Mouse (Mus musculus) limb, embryonic 14.5 days (tissue): ENCODE measurements around the gene Lamp1. TPM values are rescaled to one million over a fixed set of nuclear protein-coding genes. Genes with fewer than 3 reads are reported as not detected.
A peak's percentile ranks its signal among the peaks of the same experiment; 100 is the strongest.

Experiments used
- ATAC-seq: fragments of 200-750 bp; cut with Nextera tagmentation; 2 replicates; pipeline ENCODE4 v1.8.0; 2017; ENCODE audit warnings: low read depth, moderate number of reproducible peaks, moderate TSS enrichment; ENCODE audit not compliant: low FRiP score
- DNase-seq: peaks from one replicate; pipeline ENCODE4 v3.0.0-alpha.2; 2015; ENCODE audit warnings: low spot score
- H3K27ac ChIP-seq: fragments of 300-500 bp; sonication (generic); replicated peaks from 2 replicates; pipeline ENCODE4 v1.5.1; 2014; ENCODE audit warnings: low read depth, mild to moderate bottlenecking, low read length, moderate library complexity, mixed read lengths
- H3K27me3 ChIP-seq: fragments of 300-500 bp; sonication (generic); 2 replicates; pipeline ENCODE4 v1.6.1; 2014; ENCODE audit warnings: low read length, mixed read lengths; ENCODE audit not compliant: control insufficient read depth, insufficient read depth
- H3K36me3 ChIP-seq: fragments of 300-500 bp; sonication (generic); 2 replicates; pipeline ENCODE4 v1.6.1; 2014; ENCODE audit warnings: mild to moderate bottlenecking, low read length, moderate library complexity, mixed read lengths; ENCODE audit not compliant: control insufficient read depth, insufficient read depth
- H3K4me1 ChIP-seq: fragments of 300-500 bp; sonication (generic); 2 replicates; pipeline ENCODE4 v1.6.1; 2014; ENCODE audit warnings: antibody characterized with exemption, low read length, mixed read lengths; ENCODE audit not compliant: control insufficient read depth, insufficient read depth
- H3K4me2 ChIP-seq: fragments of 300-500 bp; sonication (generic); replicated peaks from 2 replicates; pipeline ENCODE4 v1.6.1; 2014; ENCODE audit warnings: low read depth, mild to moderate bottlenecking, low read length, moderate library complexity; ENCODE audit not compliant: severe bottlenecking
- H3K4me3 ChIP-seq: fragments of 300-500 bp; sonication (generic); replicated peaks from 2 replicates; pipeline ENCODE4 v1.5.1; 2014; ENCODE audit warnings: low read length
- H3K9ac ChIP-seq: fragments of 300-500 bp; sonication (generic); 2 replicates; pipeline ENCODE4 v1.6.1; 2014; ENCODE audit warnings: mild to moderate bottlenecking, low read depth, low read length, moderate library complexity; ENCODE audit not compliant: severe bottlenecking
- H3K9me3 ChIP-seq: fragments of 300-500 bp; sonication (generic); 2 replicates; pipeline ENCODE4 v1.6.1; 2016; ENCODE audit warnings: low read length; ENCODE audit not compliant: control insufficient read depth
- POLR2A ChIP-seq: fragments of 200-500 bp; IDR thresholded peaks from 2 replicates; pipeline ENCODE4 v1.8.0; 2012; ENCODE audit warnings: inconsistent platforms, mild to moderate bottlenecking, moderate library complexity, borderline replicate concordance; ENCODE audit not compliant: insufficient read depth, insufficient read length; ENCODE audit errors: extremely low read depth
- WGBS: fragments of 180-500 bp; shearing (Covaris S2); extraction: QIAGEN DNeasy Blood & Tissue Kit; methylation state at CpG from one replicate; pipeline ENCODE4 v1.1.7; 2014; 5-methylcytosine and 5-hydroxymethylcytosine counted together
- microRNA counts: library from miRNA; unstranded; fragments of <30 nt; microRNA quantifications from one replicate; lab custom pipeline; 2016
- microRNA-seq: library from miRNA; unstranded; fragments of <30 nt; microRNA quantifications from one replicate; pipeline ENCODE4, GENCODE M21; 2016
- polyA plus RNA-seq, 2 experiments: library from polyadenylated mRNA; depleted of rRNA in 1 of 2; stranded (reverse) in 1 of 2; unstranded in 1 of 2; fragments of >200 nt; fragmentation: Nextera tagmentation in 1 of 2; extraction: Ambion mirVana in 1 of 2; gene quantifications; 2 replicates each; pipeline versions ENCODE4 v1.2.1 to v1.2.3; 2012 to 2014

The Lamp1 gene
- polyA plus RNA-seq, 2 experiments = 300 to 335 TPM

DNA sequence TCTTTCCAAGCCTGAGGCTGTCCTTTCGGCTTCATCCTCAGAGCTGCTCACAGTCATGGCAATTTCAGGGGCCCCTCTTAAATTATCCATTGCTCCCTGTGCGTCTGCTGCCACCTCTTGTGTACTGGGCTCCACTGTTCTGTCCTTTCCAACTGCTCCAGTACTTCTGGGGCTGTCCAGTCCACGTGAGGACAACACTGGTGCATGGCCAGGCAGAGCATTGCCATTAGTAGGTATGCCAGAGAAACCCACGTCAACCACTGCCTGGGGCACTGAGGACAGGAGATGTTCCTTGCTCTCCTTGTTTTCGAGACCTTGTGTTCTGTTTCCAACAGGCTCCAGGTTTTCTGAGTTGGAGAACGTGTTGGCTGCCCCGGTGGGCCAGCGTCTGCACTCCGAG, 65.5 kb downstream of the Lamp1 start:
- DNase-seq (no peak), ATAC-seq (no peak)
- Histone ChIP-seq H3K27me3 (no peaks in the 10 kb centered on the region), H3K36me3 (no peaks in the 10 kb centered on the region), H3K4me2 (no peak overlapping the region), H3K4me1 (peaks cover 8% of the 10 kb centered on the region), H3K27ac (no peak overlapping the region), H3K9me3 (no peaks in the 10 kb centered on the region), H3K4me3 (no peak overlapping the region), H3K9ac (no peak overlapping the region)
- no peak for TF ChIP-seq POLR2A
- 77% methylated on average over 9 of the region's 9 CpGs for WGBS

MicroRNAs encoded within 50 kb of the gene (microRNA counts, 519-probe panel; counts per million panel counts)
- 2,217 counts per million, percentile 36 among the panel's probes with 10 or more counts for microRNA mmu-miR-1968 (lab: Ali Mortazavi, UCI)

Small RNA genes within 50 kb of the gene (microRNA-seq; reads per million reads assigned to microRNA genes)
- gene Mir1968 (3.9 reads per million, percentile 10 among the genes with 10 or more reads in this experiment), gene Mir7065 (not detected)

Other genes with a start within 250 kb of the Lamp1 start
- 0.08 and 0.10 TPM in 2 replicates for gene F7, start 133.1 kb upstream of the Lamp1 start, polyA plus RNA-seq (2012; rRNA removed)
- gene F7, start 133.1 kb upstream of the Lamp1 start, polyA plus RNA-seq (2014; fragmentation: Nextera tagmentation; extraction: Ambion mirVana) = not detected in 2 replicates
- 0.19 and 0.28 TPM in 2 replicates for gene F10, start 121.9 kb upstream of the Lamp1 start, polyA plus RNA-seq (2012; rRNA removed)
- gene F10, start 121.9 kb upstream of the Lamp1 start, polyA plus RNA-seq (2014; fragmentation: Nextera tagmentation; extraction: Ambion mirVana) = 0.22 and 0.26 TPM in 2 replicates
- gene Proz, start 98.2 kb upstream of the Lamp1 start, polyA plus RNA-seq (2012; rRNA removed) = 0.04 and 0.06 TPM in 2 replicates
- gene Proz, start 98.2 kb upstream of the Lamp1 start, polyA plus RNA-seq (2014; fragmentation: Nextera tagmentation; extraction: Ambion mirVana) = 0.18 and 0.39 TPM in 2 replicates
- gene Pcid2, start 53.7 kb upstream of the Lamp1 start, polyA plus RNA-seq (2012; rRNA removed) = 35.9 and 40.7 TPM in 2 replicates
- gene Pcid2, start 53.7 kb upstream of the Lamp1 start, polyA plus RNA-seq (2014; fragmentation: Nextera tagmentation; extraction: Ambion mirVana) = 34.8 and 39.2 TPM in 2 replicates
- gene Cul4a, start 53.5 kb upstream of the Lamp1 start, polyA plus RNA-seq (2012; rRNA removed) = 81.6 and 83.7 TPM in 2 replicates
- gene Cul4a, start 53.5 kb upstream of the Lamp1 start, polyA plus RNA-seq (2014; fragmentation: Nextera tagmentation; extraction: Ambion mirVana) = 110 and 115 TPM in 2 replicates
- gene Grtp1, start 41.5 kb downstream of the Lamp1 start, polyA plus RNA-seq (2012; rRNA removed) = 9.5 and 11.3 TPM in 2 replicates
- 15.7 and 16.0 TPM in 2 replicates for gene Grtp1, start 41.5 kb downstream of the Lamp1 start, polyA plus RNA-seq (2014; fragmentation: Nextera tagmentation; extraction: Ambion mirVana)
- 3.2 and 4.1 TPM in 2 replicates for gene Adprhl1, start 95.0 kb downstream of the Lamp1 start, polyA plus RNA-seq (2012; rRNA removed)
- gene Adprhl1, start 95.0 kb downstream of the Lamp1 start, polyA plus RNA-seq (2014; fragmentation: Nextera tagmentation; extraction: Ambion mirVana) = 4.3 and 5.0 TPM in 2 replicates
- gene Dcun1d2, start 129.0 kb downstream of the Lamp1 start, polyA plus RNA-seq (2012; rRNA removed) = 32.5 and 35.6 TPM in 2 replicates
- 30.5 and 32.6 TPM in 2 replicates for gene Dcun1d2, start 129.0 kb downstream of the Lamp1 start, polyA plus RNA-seq (2014; fragmentation: Nextera tagmentation; extraction: Ambion mirVana)
- gene Tmco3, start 129.0 kb downstream of the Lamp1 start, polyA plus RNA-seq (2012; rRNA removed) = 39.4 and 43.6 TPM in 2 replicates
- 47.0 and 50.6 TPM in 2 replicates for gene Tmco3, start 129.0 kb downstream of the Lamp1 start, polyA plus RNA-seq (2014; fragmentation: Nextera tagmentation; extraction: Ambion mirVana)
- gene Tfdp1, start 179.6 kb downstream of the Lamp1 start, polyA plus RNA-seq (2012; rRNA removed) = 225 and 230 TPM in 2 replicates
- gene Tfdp1, start 179.6 kb downstream of the Lamp1 start, polyA plus RNA-seq (2014; fragmentation: Nextera tagmentation; extraction: Ambion mirVana) = 162 TPM in 2 replicates
- not detected in 2 replicates for gene Atp4b, start 237.7 kb downstream of the Lamp1 start, polyA plus RNA-seq (2012; rRNA removed)
- not detected in 2 replicates for gene Atp4b, start 237.7 kb downstream of the Lamp1 start, polyA plus RNA-seq (2014; fragmentation: Nextera tagmentation; extraction: Ambion mirVana)
- gene Grk1, start 245.9 kb downstream of the Lamp1 start, polyA plus RNA-seq (2012; rRNA removed) = 0.06 TPM in 2 replicates
- gene Grk1, start 245.9 kb downstream of the Lamp1 start, polyA plus RNA-seq (2014; fragmentation: Nextera tagmentation; extraction: Ambion mirVana) = 0.03 TPM in 1 of 2 replicates, not detected in the other